Mouse (Mus musculus): Measurements from ENCODE around the gene Nt5m. TPM values are rescaled to one million over a fixed set of nuclear protein-coding genes. Genes with fewer than 3 reads are reported as not detected.
A peak's percentile ranks its signal among the peaks of the same experiment; 100 is the strongest.

Nt5m gene
- total RNA-seq, 2 experiments from 2014 or later, result 51.8 to 54.3 TPM

- intact Hi-C loops (cut with DNase I), result no loop called here
- DNase-seq (ENCODE audit: extremely low spot score in 1 of 2, low spot score in 2 of 2), result no peak
Observed at GRCm38 (mm10) chr11:59897981-59898599, 58.8 kb downstream of the Nt5m start.

- intact Hi-C loops (cut with DNase I), result no loop called here
- peak in 1 of 2 experiments; percentile 70 for DNase-seq (ENCODE audit: extremely low spot score in 1 of 2, low spot score in 2 of 2)
Observed at GRCm38 (mm10) chr11:59899711-59900685, 60.8 kb downstream of the Nt5m start.

DNA sequence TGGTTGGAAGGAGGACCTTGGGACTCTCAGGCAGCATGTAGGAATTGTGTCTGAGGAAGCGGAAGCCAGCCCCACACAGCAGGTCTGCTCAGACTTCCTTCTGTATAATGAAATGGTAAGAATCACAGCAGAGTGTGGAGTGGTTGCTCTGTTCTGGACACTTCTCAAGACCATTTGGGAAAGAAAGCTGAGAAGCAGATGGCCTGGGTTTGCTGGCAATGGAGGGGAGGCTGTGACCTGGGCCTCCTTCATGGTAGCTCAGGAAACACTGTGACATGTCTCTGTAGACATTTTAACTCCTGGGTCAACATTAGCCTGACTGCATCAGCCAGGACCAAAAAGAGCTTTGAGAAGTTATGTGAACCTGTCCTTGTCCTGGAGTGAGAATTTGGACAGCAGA is 61.7 kb downstream of the Nt5m start:
- no peak for DNase-seq (ENCODE audit: extremely low spot score in 1 of 2, low spot score in 2 of 2)
- intact Hi-C loops (cut with DNase I), result no loop called here

GRCm38 (mm10) chr11:59902045-59902726 is 62.9 kb downstream of the Nt5m start:
- DNase-seq (ENCODE audit: extremely low spot score in 1 of 2, low spot score in 2 of 2), result no peak
- intact Hi-C loops (cut with DNase I), result no loop called here

- DNase-seq (ENCODE audit: extremely low spot score in 1 of 2, low spot score in 2 of 2), result no peak
- intact Hi-C loops (cut with DNase I), result no loop called here
Observed at GRCm38 (mm10) chr11:59906521-59907123, 67.4 kb downstream of the Nt5m start.

DNA sequence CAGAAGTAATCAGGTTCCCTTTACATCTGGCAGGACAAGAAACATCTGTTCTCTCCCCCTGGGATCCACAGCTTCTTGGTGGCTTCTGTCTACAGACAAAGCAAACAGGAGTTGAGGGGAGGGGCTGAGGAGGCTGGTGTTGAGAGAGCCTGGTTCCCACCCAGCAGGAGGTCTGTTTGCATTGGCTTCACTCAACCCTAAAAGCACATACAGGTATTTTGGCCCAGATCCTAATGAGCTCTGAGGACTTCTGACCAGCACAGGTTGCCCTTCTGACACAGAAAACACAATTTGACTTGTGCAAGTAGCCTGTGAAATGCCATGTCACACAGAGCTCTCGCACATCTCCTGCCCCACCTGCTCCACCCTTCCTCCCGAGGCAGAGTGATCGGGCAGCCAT is 69.2 kb downstream of the Nt5m start:
- intact Hi-C loops (cut with DNase I), result no loop called here
- peak in 1 of 2 experiments; percentile 48 for DNase-seq (ENCODE audit: extremely low spot score in 1 of 2, low spot score in 2 of 2)

DNA sequence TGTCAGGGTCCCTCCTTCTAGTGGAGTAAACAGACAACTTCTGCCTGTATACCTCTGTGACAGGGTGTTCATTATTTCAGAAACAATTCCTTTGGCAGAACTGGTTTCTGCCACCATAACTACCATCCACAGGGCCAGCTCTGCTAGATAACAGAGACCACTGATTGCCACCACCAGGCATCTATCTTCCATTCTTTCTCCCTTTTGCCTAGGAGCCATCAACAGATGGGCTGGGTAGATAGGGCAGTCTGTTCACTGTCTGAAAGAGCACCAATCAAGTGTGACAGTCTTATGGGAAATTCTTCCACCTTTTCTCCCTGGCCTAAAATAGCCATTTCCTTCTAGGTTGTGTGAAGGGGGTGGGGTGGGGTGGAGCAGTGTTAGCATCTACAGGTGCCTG is 71.3 kb downstream of the Nt5m start:
- intact Hi-C loops (cut with DNase I), result no loop called here
- no peak for DNase-seq (ENCODE audit: extremely low spot score in 1 of 2, low spot score in 2 of 2)

DNA sequence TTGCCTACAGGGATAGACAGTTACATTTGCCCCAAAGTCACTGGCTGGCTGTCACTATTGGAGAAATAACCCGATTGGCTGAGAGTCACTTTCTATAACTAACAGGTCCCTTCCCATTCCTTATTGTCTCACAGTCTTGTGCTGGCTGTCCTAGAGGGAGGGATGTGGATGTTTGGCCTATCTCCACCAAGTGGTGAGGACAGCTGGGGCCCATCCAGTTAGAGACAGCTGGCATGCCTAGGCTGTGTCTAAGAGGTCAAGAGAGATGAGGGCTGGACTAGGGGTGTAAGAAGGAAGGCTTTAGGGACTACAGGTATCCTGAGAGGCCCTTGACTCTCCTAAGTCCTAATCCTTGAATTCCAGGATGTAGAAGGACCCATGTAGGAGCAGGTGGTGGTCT is 72.3 kb downstream of the Nt5m start:
- intact Hi-C loops (cut with DNase I), result no loop called here
- DNase-seq (ENCODE audit: extremely low spot score in 1 of 2, low spot score in 2 of 2), result no peak

DNA sequence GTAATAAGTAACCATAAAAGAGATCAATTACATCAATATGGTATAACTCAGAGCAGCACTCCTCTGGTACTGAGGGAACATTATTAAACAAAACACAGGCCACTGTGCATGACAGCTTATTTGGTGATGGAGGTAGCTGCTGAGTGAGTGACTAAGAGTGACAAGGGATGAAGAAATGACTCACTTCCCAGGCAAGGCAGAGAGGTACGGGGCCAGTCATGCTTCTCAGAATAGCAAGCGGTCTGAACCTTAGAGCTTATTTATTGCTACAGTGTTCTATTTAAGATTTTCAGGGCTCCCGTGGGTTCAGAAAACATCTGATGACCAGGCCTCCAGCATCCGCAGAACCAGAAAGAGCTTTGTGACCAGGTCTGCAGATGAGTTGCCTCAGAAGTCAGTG is 74.5 kb downstream of the Nt5m start:
- intact Hi-C loops (cut with DNase I), result no loop called here
- DNase-seq (ENCODE audit: extremely low spot score in 1 of 2, low spot score in 2 of 2), result no peak

DNA sequence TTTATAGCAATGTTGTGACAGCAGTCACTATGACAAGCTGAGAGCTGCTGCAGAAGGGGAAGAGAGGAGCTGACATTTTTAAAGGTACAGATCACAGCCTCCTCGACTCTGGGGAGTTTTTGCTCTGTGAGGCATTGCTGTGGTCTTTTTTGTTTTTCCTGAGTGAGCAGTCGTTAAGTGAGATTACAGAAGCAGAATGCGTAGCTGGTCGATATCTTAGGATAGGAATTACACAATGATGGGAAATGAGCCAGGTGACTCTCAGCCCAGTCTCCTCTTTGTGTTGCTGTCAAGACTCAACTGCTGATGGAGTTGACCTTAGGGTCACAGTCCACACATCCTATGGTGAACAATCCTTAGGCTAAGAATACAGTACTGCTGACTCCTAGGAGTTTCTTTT is 78.8 kb downstream of the Nt5m start:
- DNase-seq (ENCODE audit: extremely low spot score in 1 of 2, low spot score in 2 of 2), result no peak
- intact Hi-C loops (cut with DNase I), result no loop called here

DNA sequence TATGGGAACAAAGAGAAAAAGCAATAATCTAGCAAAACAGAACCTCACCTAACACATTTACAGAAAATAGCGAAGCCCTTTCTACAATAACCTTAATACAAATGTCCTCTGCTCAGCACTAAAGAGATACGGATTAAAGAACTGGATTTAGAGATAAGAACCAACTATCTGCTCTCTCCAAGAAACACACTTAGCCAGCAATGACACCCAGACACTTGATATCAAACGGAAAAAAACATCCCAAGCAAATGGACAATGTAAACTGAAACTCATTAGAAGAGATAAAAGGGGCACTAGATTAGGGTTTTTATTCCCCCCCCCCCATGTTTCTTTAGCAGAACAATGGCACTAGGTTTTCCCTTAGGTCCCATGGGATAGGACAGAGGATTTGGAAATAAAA is 80.2 kb downstream of the Nt5m start:
- no peak for DNase-seq (ENCODE audit: extremely low spot score in 1 of 2, low spot score in 2 of 2)
- intact Hi-C loops (cut with DNase I), result no loop called here

DNA sequence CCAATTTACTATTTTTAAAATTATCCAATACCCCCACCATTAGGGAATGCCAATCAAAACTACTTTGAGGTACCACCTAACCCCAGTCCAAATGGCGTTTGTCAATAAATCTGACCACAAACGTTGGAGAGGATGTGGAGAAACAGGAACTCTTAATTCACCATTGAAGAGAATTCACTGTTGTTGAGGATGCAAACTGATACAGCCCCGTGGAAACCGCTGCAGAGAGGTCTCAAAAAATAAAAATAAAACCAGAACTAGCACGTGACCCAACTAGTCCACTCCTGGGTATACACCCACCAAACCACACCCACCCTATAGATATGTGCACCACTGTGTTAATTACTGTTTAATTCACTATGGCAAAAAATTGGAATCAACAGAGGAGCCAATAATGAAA is 81.1 kb downstream of the Nt5m start:
- DNase-seq (ENCODE audit: extremely low spot score in 1 of 2, low spot score in 2 of 2), result no peak
- intact Hi-C loops (cut with DNase I), result no loop called here

GRCm38 (mm10) chr11:59921265-59921664 is 82.0 kb downstream of the Nt5m start:
- intact Hi-C loops (cut with DNase I), result no loop called here
- no peak for DNase-seq (ENCODE audit: extremely low spot score in 1 of 2, low spot score in 2 of 2)

GRCm38 (mm10) chr11:59930031-59930430 is 90.8 kb downstream of the Nt5m start:
- intact Hi-C loops (cut with DNase I), result no loop called here
- no peak for DNase-seq (ENCODE audit: extremely low spot score in 1 of 2, low spot score in 2 of 2)

Other genes with a start within 250 kb of the Nt5m start
- not detected for gene Olfr223, start 246.2 kb upstream of the Nt5m start, total RNA-seq (2021)
- 100 to 1,000 TPM; 239 to 247 TPM for gene Mprip, start 178.1 kb upstream of the Nt5m start, total RNA-seq (2021)
- 1 to 10 TPM; 1.2 TPM for gene Pld6, start 51.8 kb upstream of the Nt5m start, total RNA-seq (2021)
- gene Flcn, start 29.4 kb upstream of the Nt5m start, total RNA-seq (2021), result 10 to 100 TPM; 34.5 to 35.6 TPM
- 10 to 100 TPM; 76.4 to 81.7 TPM for gene Cops3, start 391 bp downstream of the Nt5m start, total RNA-seq (2021)
- gene Med9, start 108.8 kb downstream of the Nt5m start, total RNA-seq (2021), result 10 to 100 TPM; 29.3 to 29.9 TPM
- 1 to 10 TPM; 2.4 to 4.6 TPM for gene Rasd1, start 125.5 kb downstream of the Nt5m start, total RNA-seq (2021)
- gene Pemt, start 207.0 kb downstream of the Nt5m start, total RNA-seq (2021), result 1 to 10 TPM; 6.7 to 8.0 TPM